Mouse (Mus musculus) spleen, embryonic (tissue): Measurements from ENCODE around the gene Tab1.

Experiments
- CTCF ChIA-PET: fragments of 350-600 bp; sonication (Branson Sonifier 250); formaldehyde crosslinking; loops from one replicate; lab custom pipeline; 2022; lab: Charles Lee

The Tab1 gene

DNA sequence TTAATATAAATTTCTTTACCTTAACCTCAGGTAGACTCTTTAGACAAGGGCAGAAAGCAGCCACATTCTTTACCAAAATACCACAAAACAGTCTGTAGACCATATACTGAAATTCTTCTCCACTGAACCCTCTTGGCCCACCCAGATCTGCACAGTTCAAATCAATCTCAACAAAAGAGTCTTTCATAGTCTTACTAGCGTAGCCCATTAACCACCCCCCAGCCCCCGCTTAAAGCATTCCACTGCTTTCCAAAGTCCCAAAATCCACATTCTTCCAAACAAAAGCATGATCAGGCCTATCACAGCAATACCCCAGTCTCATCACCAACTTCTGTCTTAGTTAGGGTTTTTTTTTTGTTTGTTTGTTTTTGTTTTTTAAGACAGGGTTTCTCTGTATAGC lies 66.6 kb downstream of the Tab1 start:
- CTCF ChIA-PET = no interaction called here

DNA sequence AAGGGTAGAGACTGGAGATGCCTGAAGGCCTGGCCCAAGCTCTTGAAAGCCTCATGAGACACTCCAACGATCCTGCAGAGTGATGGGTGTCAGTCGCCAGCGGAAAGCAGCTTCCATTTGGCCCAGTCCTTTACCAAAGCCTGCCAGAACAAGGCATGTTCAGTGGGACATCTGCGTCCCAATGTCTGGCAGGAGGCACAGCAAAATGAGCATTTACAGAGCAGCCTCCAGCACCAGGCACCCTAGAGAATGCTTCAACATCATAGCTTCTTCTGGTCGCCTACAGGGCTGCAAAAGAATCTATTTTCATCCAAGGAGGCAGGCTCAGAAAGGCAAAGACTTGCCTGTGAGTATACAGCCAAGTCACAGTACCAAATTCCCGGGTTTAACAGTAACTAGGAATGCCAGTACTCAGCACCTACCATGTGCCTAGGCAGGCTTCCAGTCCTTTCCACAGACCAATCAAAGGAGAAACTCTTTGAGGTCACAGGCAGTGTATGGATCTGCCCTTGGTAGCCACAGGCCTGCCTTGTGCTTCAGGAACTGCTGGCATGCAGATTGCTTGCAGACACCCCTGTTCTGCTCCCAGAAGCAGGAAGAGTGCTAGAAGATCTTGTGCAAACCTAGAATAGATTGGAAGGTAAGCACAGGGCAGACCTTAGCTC lies 69.3 kb downstream of the Tab1 start:
- CTCF ChIA-PET = interaction anchor here (0.5 kb wide), 1 partner anchor 514 kb away, joined by 4 read pairs; no protein-coding TSS in a partner anchor

DNA sequence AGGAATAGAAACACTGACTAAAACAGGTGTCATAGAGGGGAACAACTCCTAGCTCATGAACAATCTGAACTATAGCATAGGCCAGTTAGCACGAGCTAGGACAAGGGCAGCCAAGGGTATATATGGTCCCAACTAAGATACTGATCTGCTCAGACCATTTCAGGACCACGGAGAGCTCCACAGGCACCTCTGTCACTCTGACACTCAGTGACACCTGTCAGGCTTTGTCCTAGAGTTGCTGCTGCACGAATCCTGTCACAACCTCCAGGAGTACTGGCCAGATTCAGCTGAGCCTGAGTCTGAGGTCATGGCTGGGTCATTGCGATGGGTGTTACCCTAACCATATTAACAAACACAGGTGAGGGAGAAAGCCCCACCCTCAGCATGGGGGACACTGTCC lies 70.5 kb downstream of the Tab1 start:
- CTCF ChIA-PET = no interaction called here

DNA sequence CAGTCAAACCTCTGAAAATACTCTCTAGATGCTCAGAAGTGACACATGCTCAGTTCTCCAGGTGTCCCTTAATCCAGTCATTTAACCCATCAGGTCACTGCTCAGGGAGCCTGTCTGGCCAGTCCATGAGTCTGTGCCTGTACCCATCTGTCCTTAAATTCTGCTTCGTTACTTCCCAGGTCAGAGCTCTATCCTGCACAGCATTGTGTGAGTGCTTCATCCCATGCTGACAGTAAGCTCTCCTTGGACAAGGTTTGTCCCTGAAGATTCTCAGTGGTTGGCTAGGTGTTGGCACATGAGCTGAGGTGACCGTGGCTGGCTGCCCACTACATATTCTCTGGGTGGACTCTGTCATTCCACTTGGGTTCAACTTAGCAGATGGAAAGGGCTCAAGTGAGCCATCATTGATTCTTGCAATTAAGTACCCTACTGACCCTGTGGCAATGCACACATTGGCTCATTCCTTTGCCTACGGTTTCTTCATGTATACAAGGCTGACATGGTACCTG lies 73.2 kb downstream of the Tab1 start:
- CTCF ChIA-PET = no interaction called here

DNA sequence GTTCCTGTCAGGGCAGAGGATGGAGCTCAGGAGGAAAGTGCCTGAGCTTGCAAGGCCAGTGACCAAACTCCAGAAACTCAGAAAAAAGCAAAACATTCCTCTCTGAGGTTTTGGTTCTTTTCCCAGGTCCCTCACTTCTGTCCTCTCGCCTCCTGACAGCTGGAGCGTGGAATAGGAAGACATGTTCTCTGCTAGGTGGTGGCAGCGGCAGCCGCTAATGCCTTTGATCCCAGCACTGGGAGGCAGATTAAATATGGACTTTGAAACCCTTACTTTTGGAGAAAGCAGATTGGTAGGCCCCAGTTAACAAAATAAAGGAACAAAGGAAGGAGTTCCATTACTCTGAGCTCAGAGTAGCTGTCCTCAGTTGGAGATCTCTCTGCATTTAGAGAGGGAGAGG lies 75.5 kb downstream of the Tab1 start:
- CTCF ChIA-PET = no interaction called here
